Mouse (Mus musculus): ENCODE measurements around the gene Evc. TPM values are rescaled to one million over a fixed set of nuclear protein-coding genes. Genes with fewer than 3 reads are reported as not detected.

The Evc gene
- polyA plus RNA-seq, 1 experiment from 2014 or later: 3.2 TPM

GRCm38 (mm10) chr5:37354385-37354784 lies 17.7 kb upstream of the Evc start:
- no peak overlapping the region for H3K4me2 ChIP-seq (ENCODE audit: low read depth, low read length)
- no peak overlapping the region for H3K4me3 ChIP-seq (ENCODE audit: low read length)
- no peaks in the 10 kb centered on the region for H3K4me1 ChIP-seq (ENCODE audit: control insufficient read depth, insufficient read depth, low read length)
- H3K9me3 ChIP-seq (replicated peaks; ENCODE audit: control insufficient read depth, low read length): no peaks in the 10 kb centered on the region
- H3K27ac ChIP-seq (ENCODE audit: low read length): no peak overlapping the region
- peaks cover 19% of the 10 kb centered on the region for H3K36me3 ChIP-seq (ENCODE audit: control insufficient read depth, insufficient read depth)
- no peak overlapping the region for H3K9ac ChIP-seq (ENCODE audit: low read length)
- no peaks in the 10 kb centered on the region for H3K27me3 ChIP-seq (ENCODE audit: control insufficient read depth, insufficient read depth, low read length)
- ATAC-seq (replicated peaks; ENCODE audit: extremely low read depth, insufficient read depth, low FRiP score): no peak
- 68% methylated on average over 4 of the region's 4 CpGs for WGBS

- no peak overlapping the region for H3K4me2 ChIP-seq (ENCODE audit: low read depth, low read length)
- no peaks in the 10 kb centered on the region for H3K9me3 ChIP-seq (replicated peaks; ENCODE audit: control insufficient read depth, low read length)
- H3K4me3 ChIP-seq (ENCODE audit: low read length): no peak overlapping the region
- no peak for ATAC-seq (replicated peaks; ENCODE audit: extremely low read depth, insufficient read depth, low FRiP score)
- peaks cover 17% of the 10 kb centered on the region for H3K36me3 ChIP-seq (ENCODE audit: control insufficient read depth, insufficient read depth)
- H3K27ac ChIP-seq (ENCODE audit: low read length): no peak overlapping the region
- no peaks in the 10 kb centered on the region for H3K4me1 ChIP-seq (ENCODE audit: control insufficient read depth, insufficient read depth, low read length)
- 80% methylated on average over 2 of the region's 2 CpGs for WGBS
- no peak overlapping the region for H3K9ac ChIP-seq (ENCODE audit: low read length)
- H3K27me3 ChIP-seq (ENCODE audit: control insufficient read depth, insufficient read depth, low read length): no peaks in the 10 kb centered on the region
Measured at GRCm38 (mm10) chr5:37351791-37352190, 15.1 kb upstream of the Evc start.

- no peak for ATAC-seq (replicated peaks; ENCODE audit: extremely low read depth, insufficient read depth, low FRiP score)
- WGBS: 81% methylated on average over 2 of the region's 2 CpGs
- peaks cover 4% of the 10 kb centered on the region; the same call in 1 of the 2 replicates for H3K4me1 ChIP-seq (ENCODE audit: control insufficient read depth, insufficient read depth, low read length)
Measured at GRCm38 (mm10) chr5:37343962-37344361, 7.3 kb upstream of the Evc start.

GRCm38 (mm10) chr5:37338288-37338687 lies 1.6 kb upstream of the Evc start, which contains the start of gene Evc2:
Evc2 (plus strand) TSS chr5:37338499.
- ATAC-seq (replicated peaks; ENCODE audit: extremely low read depth, insufficient read depth, low FRiP score): peak; percentile 75
- peak within 1 kb of the TSS; percentile 55 for H3K27ac ChIP-seq (ENCODE audit: low read length)
- WGBS: under 1% methylated on average over 27 of the region's 27 CpGs

More at GRCm38 (mm10) chr5:37343962-37344361, 7.3 kb upstream of the Evc start:
- Histone ChIP-seq H3K4me2 (ENCODE audit: low read depth, low read length) (no peak overlapping the region), H3K9ac (ENCODE audit: low read length) (no peak overlapping the region), H3K27me3 (ENCODE audit: control insufficient read depth, insufficient read depth, low read length) (no peaks in the 10 kb centered on the region), H3K36me3 (ENCODE audit: control insufficient read depth, insufficient read depth) (peaks cover 4% of the 10 kb centered on the region; the same call in 1 of the 2 replicates), H3K27ac (ENCODE audit: low read length) (no peak overlapping the region), H3K4me3 (ENCODE audit: low read length) (no peak overlapping the region), H3K9me3 (replicated peaks; ENCODE audit: control insufficient read depth, low read length) (no peaks in the 10 kb centered on the region)

GRCm38 (mm10) chr5:37337696-37338095 lies 1.0 kb upstream of the Evc start:
- peak overlapping the region; percentile 55 for H3K27ac ChIP-seq (ENCODE audit: low read length)
- WGBS: 41% methylated on average over 3 of the region's 3 CpGs
- peaks cover 19% of the 10 kb centered on the region for H3K4me1 ChIP-seq (ENCODE audit: control insufficient read depth, insufficient read depth, low read length)
- H3K4me2 ChIP-seq (ENCODE audit: low read depth, low read length): peak overlapping the region; percentile 80
- H3K27me3 ChIP-seq (ENCODE audit: control insufficient read depth, insufficient read depth, low read length): 0 out of 2 replicates have a peak, but pooled peaks cover 3% of the 10 kb centered on the region
- no peaks in the 10 kb centered on the region for H3K9me3 ChIP-seq (replicated peaks; ENCODE audit: control insufficient read depth, low read length)
- H3K4me3 ChIP-seq (ENCODE audit: low read length): peak overlapping the region; percentile 74
- no peaks in the 10 kb centered on the region for H3K36me3 ChIP-seq (ENCODE audit: control insufficient read depth, insufficient read depth)
- peak overlapping the region; percentile 84 for H3K9ac ChIP-seq (ENCODE audit: low read length)
- no peak for ATAC-seq (replicated peaks; ENCODE audit: extremely low read depth, insufficient read depth, low FRiP score)

More at GRCm38 (mm10) chr5:37338288-37338687, 1.6 kb upstream of the Evc start, which contains the start of gene Evc2:
- H3K9me3 ChIP-seq (replicated peaks; ENCODE audit: control insufficient read depth, low read length): no peaks in the 10 kb centered on the region
- H3K36me3 ChIP-seq (ENCODE audit: control insufficient read depth, insufficient read depth): no peaks in the 10 kb centered on the region
- H3K4me3 ChIP-seq (ENCODE audit: low read length): peak within 1 kb of the TSS; percentile 74
- H3K4me2 ChIP-seq (ENCODE audit: low read depth, low read length): peak within 1 kb of the TSS; percentile 97
- 0 out of 2 replicates have a peak, but pooled peaks cover 3% of the 10 kb centered on the region for H3K27me3 ChIP-seq (ENCODE audit: control insufficient read depth, insufficient read depth, low read length)
- peak within 1 kb of the TSS; percentile 84 for H3K9ac ChIP-seq (ENCODE audit: low read length)
- peaks cover 19% of the 10 kb centered on the region for H3K4me1 ChIP-seq (ENCODE audit: control insufficient read depth, insufficient read depth, low read length)

- no peak for ATAC-seq (replicated peaks; ENCODE audit: extremely low read depth, insufficient read depth, low FRiP score)
- Histone ChIP-seq H3K9ac (ENCODE audit: low read length) (no peak overlapping the region), H3K4me3 (ENCODE audit: low read length) (no peak overlapping the region), H3K4me1 (ENCODE audit: control insufficient read depth, insufficient read depth, low read length) (peaks cover 19% of the 10 kb centered on the region), H3K27ac (ENCODE audit: low read length) (no peak overlapping the region), H3K4me2 (ENCODE audit: low read depth, low read length) (no peak overlapping the region), H3K27me3 (ENCODE audit: control insufficient read depth, insufficient read depth, low read length) (0 out of 2 replicates have a peak, but pooled peaks cover 3% of the 10 kb centered on the region), H3K9me3 (replicated peaks; ENCODE audit: control insufficient read depth, low read length) (no peaks in the 10 kb centered on the region), H3K36me3 (ENCODE audit: control insufficient read depth, insufficient read depth) (no peaks in the 10 kb centered on the region)
- 76% methylated on average over 3 of the region's 3 CpGs for WGBS
Measured at GRCm38 (mm10) chr5:37335061-37335460, 1.6 kb downstream of the Evc start.

DNA sequence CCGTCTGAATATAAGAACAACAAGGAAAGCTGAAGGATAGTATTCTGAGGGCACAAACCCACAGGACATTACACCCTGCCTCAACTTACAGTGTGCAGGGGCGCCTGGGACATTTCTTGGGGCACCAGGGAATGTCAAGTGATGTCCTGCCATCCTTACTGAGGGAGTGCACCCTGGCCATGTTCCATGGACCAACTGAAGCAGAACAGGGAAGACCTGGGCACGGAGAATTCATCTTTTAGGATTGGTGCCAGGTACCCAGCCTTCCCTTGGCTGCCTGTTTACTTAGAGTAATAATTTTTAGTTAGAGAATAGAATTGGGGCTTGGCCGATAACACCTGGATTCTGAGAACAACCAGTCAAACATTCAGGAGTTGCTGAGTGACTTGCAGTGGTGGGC lies 4.6 kb downstream of the Evc start:
- Histone ChIP-seq H3K9ac (ENCODE audit: low read length) (no peak overlapping the region), H3K4me1 (ENCODE audit: control insufficient read depth, insufficient read depth, low read length) (peaks cover 1% of the 10 kb centered on the region; the same call in 1 of the 2 replicates), H3K9me3 (replicated peaks; ENCODE audit: control insufficient read depth, low read length) (no peaks in the 10 kb centered on the region), H3K27me3 (ENCODE audit: control insufficient read depth, insufficient read depth, low read length) (no peaks in the 10 kb centered on the region), H3K4me2 (ENCODE audit: low read depth, low read length) (no peak overlapping the region), H3K27ac (ENCODE audit: low read length) (no peak overlapping the region), H3K4me3 (ENCODE audit: low read length) (no peak overlapping the region), H3K36me3 (ENCODE audit: control insufficient read depth, insufficient read depth) (no peaks in the 10 kb centered on the region)
- no peak for ATAC-seq (replicated peaks; ENCODE audit: extremely low read depth, insufficient read depth, low FRiP score)
- 65% methylated on average over 4 of the region's 4 CpGs for WGBS

- H3K4me2 ChIP-seq (ENCODE audit: low read depth, low read length): no peak overlapping the region
- no peaks in the 10 kb centered on the region for H3K36me3 ChIP-seq (ENCODE audit: control insufficient read depth, insufficient read depth)
- no peaks in the 10 kb centered on the region for H3K9me3 ChIP-seq (replicated peaks; ENCODE audit: control insufficient read depth, low read length)
- no peak overlapping the region for H3K4me3 ChIP-seq (ENCODE audit: low read length)
- H3K27me3 ChIP-seq (ENCODE audit: control insufficient read depth, insufficient read depth, low read length): no peaks in the 10 kb centered on the region
- no peak for ATAC-seq (replicated peaks; ENCODE audit: extremely low read depth, insufficient read depth, low FRiP score)
- H3K4me1 ChIP-seq (ENCODE audit: control insufficient read depth, insufficient read depth, low read length): no peaks in the 10 kb centered on the region; the same call in 1 of the 2 replicates
- H3K27ac ChIP-seq (ENCODE audit: low read length): no peak overlapping the region
- H3K9ac ChIP-seq (ENCODE audit: low read length): no peak overlapping the region
- WGBS: 90% methylated on average over 2 of the region's 2 CpGs
Measured at GRCm38 (mm10) chr5:37331133-37331505, 5.6 kb downstream of the Evc start.

- no peaks in the 10 kb centered on the region for H3K27me3 ChIP-seq (ENCODE audit: control insufficient read depth, insufficient read depth, low read length)
- H3K36me3 ChIP-seq (ENCODE audit: control insufficient read depth, insufficient read depth): peaks cover 2% of the 10 kb centered on the region
- H3K9ac ChIP-seq (ENCODE audit: low read length): no peak overlapping the region
- H3K4me2 ChIP-seq (ENCODE audit: low read depth, low read length): no peak overlapping the region
- no peak for ATAC-seq (replicated peaks; ENCODE audit: extremely low read depth, insufficient read depth, low FRiP score)
- no peaks in the 10 kb centered on the region for H3K9me3 ChIP-seq (replicated peaks; ENCODE audit: control insufficient read depth, low read length)
- no peak overlapping the region for H3K27ac ChIP-seq (ENCODE audit: low read length)
- 79% methylated on average over 8 of the region's 8 CpGs for WGBS
- no peaks in the 10 kb centered on the region for H3K4me1 ChIP-seq (ENCODE audit: control insufficient read depth, insufficient read depth, low read length)
- H3K4me3 ChIP-seq (ENCODE audit: low read length): no peak overlapping the region
Measured at GRCm38 (mm10) chr5:37330449-37331132, 6.1 kb downstream of the Evc start.
